Mouse (Mus musculus) CH12.LX (cell line): ENCODE measurements at regions not wholly inside any gene's neighbourhood (a gene's known extent, or its start where the extent isn't known, plus 50 kb on each side); places are given as distances from the start of the nearest gene placed in this dataset.

ENCODE experiments used
- DNase-seq: peaks from one replicate; pipeline ENCODE4 v3.0.0-alpha.2; 2013; ENCODE audit errors: extremely low read depth
- H3K27ac ChIP-seq: 2 replicates; pipeline ENCODE4 v1.5.1; 2012; ENCODE audit warnings: low read depth, mild to moderate bottlenecking, control low read depth, moderate library complexity; ENCODE audit not compliant: insufficient read depth
- H3K27me3 ChIP-seq: replicated peaks from 2 replicates; pipeline ENCODE3; 2012; ENCODE audit warnings: inconsistent platforms
- H3K36me3 ChIP-seq, 2 experiments: replicated peaks in 1 of 2; 2 replicates each; pipeline versions ENCODE3 to v1.6.1; 2012; ENCODE audit warnings: inconsistent platforms in 1 of 2, low read length in 1 of 2, mild to moderate bottlenecking in 1 of 2, mixed read lengths in 1 of 2, moderate library complexity in 1 of 2; ENCODE audit not compliant: control insufficient read depth in 1 of 2, insufficient read depth in 1 of 2
- H3K4me1 ChIP-seq, 2 experiments: 2 replicates each; pipeline ENCODE4 v1.6.1; 2012; ENCODE audit warnings: inconsistent platforms in 1 of 2, moderate library complexity in 1 of 2; ENCODE audit not compliant: insufficient read depth in 2 of 2, control insufficient read depth in 1 of 2
- H3K4me2 ChIP-seq: 2 replicates; pipeline ENCODE4 v1.6.1; 2012; ENCODE audit warnings: low read depth, mild to moderate bottlenecking, control low read depth; ENCODE audit not compliant: poor library complexity, insufficient read depth, severe bottlenecking
- H3K4me3 ChIP-seq, 3 experiments: fragments of 150-350 bp in 1 of 3; sonication (generic) in 1 of 3; replicated peaks in 1 of 3; 2 replicates each; pipeline versions ENCODE3 to v1.5.1; 2011 to 2012; ENCODE audit warnings: low read depth in 2 of 3, low read length in 2 of 3, mild to moderate bottlenecking in 2 of 3, moderate library complexity in 2 of 3, control low read depth in 1 of 3, improper control_type of control experiment in 1 of 3, inconsistent platforms in 1 of 3, mixed read lengths in 1 of 3; ENCODE audit not compliant: poor library complexity in 1 of 3
- H3K79me2 ChIP-seq: replicated peaks from 2 replicates; pipeline ENCODE4 v1.6.1; 2012; ENCODE audit warnings: mild to moderate bottlenecking, moderate library complexity; ENCODE audit not compliant: control insufficient read depth, poor library complexity, insufficient read depth, severe bottlenecking; ENCODE audit errors: extremely low read depth
- H3K9ac ChIP-seq: 2 replicates; pipeline ENCODE4 v1.6.1; 2012; ENCODE audit warnings: low read depth, mild to moderate bottlenecking, control low read depth, moderate library complexity; ENCODE audit not compliant: insufficient read depth
- H3K9me3 ChIP-seq: replicated peaks from 2 replicates; pipeline ENCODE3; 2012; ENCODE audit warnings: low read length, inconsistent platforms, mixed read lengths
- BHLHE40 ChIP-seq: IDR thresholded peaks from 2 replicates; pipeline ENCODE4 v1.6.1; 2011; ENCODE audit warnings: mild to moderate bottlenecking, low read depth, low read length, improper control_type of control experiment
- CHD2 ChIP-seq: IDR thresholded peaks from 2 replicates; pipeline ENCODE4 v1.6.1; 2011; ENCODE audit warnings: low read length, improper control_type of control experiment
- CTCF ChIP-seq, 2 experiments: IDR thresholded peaks in 1 of 2; conservative IDR thresholded peaks in 1 of 2; 2 replicates each; pipeline ENCODE4 v1.5.1; 2011 to 2012; ENCODE audit warnings: low read depth in 2 of 2, low read length in 2 of 2, improper control_type of control experiment in 1 of 2, inconsistent platforms in 1 of 2, mild to moderate bottlenecking in 1 of 2, moderate library complexity in 1 of 2
- ETS1 ChIP-seq: conservative IDR thresholded peaks from 2 replicates; pipeline ENCODE4 v1.6.1; 2012; ENCODE audit warnings: low read depth, mild to moderate bottlenecking, inconsistent platforms, low read length, improper control_type of control experiment, moderate library complexity
- GABPA ChIP-seq: IDR thresholded peaks from 2 replicates; pipeline ENCODE4 v1.6.1; 2012; ENCODE audit warnings: low read depth, low read length, improper control_type of control experiment, inconsistent platforms; ENCODE audit not compliant: insufficient replicate concordance
- IRF4 ChIP-seq: IDR thresholded peaks from 2 replicates; pipeline ENCODE4 v1.6.1; 2014; ENCODE audit warnings: low read depth, mild to moderate bottlenecking, inconsistent platforms, low read length, improper control_type of control experiment
- KAT2A ChIP-seq: IDR thresholded peaks from 2 replicates; pipeline ENCODE4 v1.6.1; 2012; ENCODE audit warnings: low read length, improper control_type of control experiment, inconsistent platforms; ENCODE audit not compliant: insufficient replicate concordance
- MAZ ChIP-seq: IDR thresholded peaks from 2 replicates; pipeline ENCODE4 v1.6.1; 2012; ENCODE audit warnings: low read depth, mild to moderate bottlenecking, inconsistent platforms, low read length, improper control_type of control experiment, moderate library complexity
- MXI1 ChIP-seq: IDR thresholded peaks from 2 replicates; pipeline ENCODE4 v1.6.1; 2011; ENCODE audit warnings: mild to moderate bottlenecking, low read depth, low read length, improper control_type of control experiment
- NELFE ChIP-seq: IDR thresholded peaks from 2 replicates; pipeline ENCODE4 v1.6.1; 2011; ENCODE audit warnings: low read depth, low read length, improper control_type of control experiment
- POLR2A ChIP-seq: IDR thresholded peaks from 2 replicates; pipeline ENCODE4 v1.6.1; 2011; ENCODE audit warnings: low read depth, mild to moderate bottlenecking, improper control_type of control experiment, low read length
- POLR2AphosphoS2 ChIP-seq: IDR thresholded peaks from 2 replicates; pipeline ENCODE4 v1.6.1; 2011; ENCODE audit warnings: low read depth, low read length, improper control_type of control experiment
- SIN3A ChIP-seq: IDR thresholded peaks from 2 replicates; pipeline ENCODE4 v1.6.1; 2012; ENCODE audit warnings: low read length, improper control_type of control experiment, inconsistent platforms
- TCF12 ChIP-seq: IDR thresholded peaks from 2 replicates; pipeline ENCODE4 v1.6.1; 2014; ENCODE audit warnings: low read depth, mild to moderate bottlenecking, inconsistent platforms, low read length, improper control_type of control experiment
- UBTF ChIP-seq: IDR thresholded peaks from 2 replicates; pipeline ENCODE4 v1.6.1; 2012; ENCODE audit warnings: low read depth, mild to moderate bottlenecking, inconsistent platforms, low read length, improper control_type of control experiment, moderate library complexity
- USF1 ChIP-seq: IDR thresholded peaks from 2 replicates; pipeline ENCODE4 v1.6.1; 2014; ENCODE audit warnings: low read depth, mild to moderate bottlenecking, inconsistent platforms, low read length, improper control_type of control experiment
- USF2 ChIP-seq: conservative IDR thresholded peaks from 2 replicates; pipeline ENCODE4 v1.6.1; 2011; ENCODE audit warnings: low read depth, low read length, improper control_type of control experiment
- ZC3H11A ChIP-seq: IDR thresholded peaks from 2 replicates; pipeline ENCODE4 v1.6.1; 2012; ENCODE audit warnings: low read depth, mild to moderate bottlenecking, inconsistent platforms, low read length, improper control_type of control experiment
- ZMIZ1 ChIP-seq: IDR thresholded peaks from 2 replicates; pipeline ENCODE4 v1.6.1; 2012; ENCODE audit warnings: low read depth, mild to moderate bottlenecking, inconsistent platforms, low read length, improper control_type of control experiment
- dilution Hi-C: fragments of 300-500 bp; cut with MboI; formaldehyde crosslinking; loops from 2 replicates; pipeline ENCODE4 v1.14.3; 2020; ENCODE audit warnings: low sequenced_read_pairs; ENCODE audit not compliant: extremely low pct_unique_long_range_greater_than_20kb, extremely low pct_ligation_motif_present
- in situ Hi-C: fragments of 300-500 bp; cut with MboI; formaldehyde crosslinking; loops from 3 replicates; pipeline ENCODE4 v1.14.3; 2019; ENCODE audit warnings: low sequenced_read_pairs, low pct_ligation_motif_present, low pct_unique_long_range_greater_than_20kb, mixed read lengths

DNA sequence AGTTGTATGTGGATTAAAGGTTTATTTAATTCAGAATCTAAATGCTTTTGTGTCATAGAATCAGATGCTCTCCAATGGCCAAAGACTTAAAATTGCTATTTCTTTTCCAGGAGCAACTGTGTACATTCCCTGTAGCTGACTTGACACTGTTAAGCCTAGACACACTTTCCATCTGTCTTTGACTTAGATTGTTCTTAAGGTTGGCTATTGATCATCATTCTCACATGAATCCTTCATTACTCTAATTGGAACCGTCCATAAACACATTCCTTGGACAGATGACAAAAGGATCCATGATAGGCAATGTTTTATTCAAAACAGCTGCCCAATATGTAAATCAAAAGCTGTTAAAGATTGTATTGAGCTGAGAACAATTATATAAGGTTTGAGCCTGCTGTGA is 442.8 kb downstream of the Bmp2 start:
- dilution Hi-C loops (no loop called here), in situ Hi-C loops (no loop called here)
- no peaks in the 10 kb centered on the region for H3K79me2 ChIP-seq
- H3K4me1 ChIP-seq, result no peaks in the 10 kb centered on the region
- H3K36me3 ChIP-seq, result no peaks in the 10 kb centered on the region
- H3K27me3 ChIP-seq, result no peaks in the 10 kb centered on the region
- H3K4me2 ChIP-seq, result no peak overlapping the region
- no peak overlapping the region for H3K9ac ChIP-seq
- no peak for TF ChIP-seq ETS1
- no peak for TF ChIP-seq ZC3H11A
- no peak for TF ChIP-seq MAZ
- TF ChIP-seq USF1, result no peak
- peaks cover 4% of the 10 kb centered on the region for H3K9me3 ChIP-seq
- no peak overlapping the region for H3K4me3 ChIP-seq
- H3K27ac ChIP-seq, result no peak overlapping the region
- no peak for DNase-seq

GRCm38 (mm10) chr2:133994337-133994736 is 442.4 kb downstream of the Bmp2 start:
- peaks cover 4% of the 10 kb centered on the region for H3K9me3 ChIP-seq
- dilution Hi-C loops, result no loop called here
- no peak overlapping the region for H3K4me2 ChIP-seq
- no peak overlapping the region for H3K9ac ChIP-seq
- no peaks in the 10 kb centered on the region for H3K36me3 ChIP-seq
- in situ Hi-C loops, result no loop called here
- H3K27ac ChIP-seq, result no peak overlapping the region
- no peaks in the 10 kb centered on the region for H3K79me2 ChIP-seq
- no peaks in the 10 kb centered on the region for H3K4me1 ChIP-seq
- no peak overlapping the region for H3K4me3 ChIP-seq
- DNase-seq, result no peak
- no peaks in the 10 kb centered on the region for H3K27me3 ChIP-seq
- TF ChIP-seq NELFE (no peak), POLR2A (no peak), USF1 (no peak), CHD2 (no peak), USF2 (no peak), BHLHE40 (no peak), ZC3H11A (no peak), UBTF (no peak), KAT2A (no peak), CTCF (conservative IDR thresholded peaks at IDR 0.05 in 1 of 2, IDR thresholded peaks at IDR 0.05 in 1 of 2; ENCODE audit: low read depth in 2 of 2, low read length in 2 of 2) (no peak), POLR2AphosphoS2 (no peak), ZMIZ1 (no peak), IRF4 (no peak), SIN3A (no peak), TCF12 (no peak), MXI1 (no peak), GABPA (no peak), MAZ (no peak), ETS1 (no peak)
